Mouse (Mus musculus): ENCODE results near the gene Zfpm1.

GRCm38 (mm10) chr8:122314899-122315496 lies 33.1 kb downstream of the Zfpm1 start:
- TF ChIP-seq POLR2A (IDR thresholded peaks at IDR 0.05; ENCODE audit: borderline replicate concordance, low read depth, low read length), result no peak
- no peak; the same call in 1 of the 2 replicates for TF ChIP-seq CTCF (IDR thresholded peaks at IDR 0.05; ENCODE audit: low read depth, low read length)

All from bone marrow macrophage, adult 2 months (primary cell).